Mouse (Mus musculus) midbrain, postnatal 0 days (tissue): ENCODE data around the gene Nbr1. TPM values are rescaled to one million over a fixed set of nuclear protein-coding genes. Genes with fewer than 3 reads are reported as not detected.
A peak's percentile ranks its signal among the peaks of the same experiment; 100 is the strongest.

ENCODE experiments used
- ATAC-seq: fragments of 200-750 bp; cut with Nextera tagmentation; 2 replicates; pipeline ENCODE4 v1.8.0; 2017; ENCODE audit warnings: moderate number of reproducible peaks, mild to moderate bottlenecking, moderate TSS enrichment, moderate library complexity; ENCODE audit not compliant: low FRiP score
- DNase-seq: peaks from one replicate; pipeline ENCODE4 v3.0.0-alpha.2; 2015; ENCODE audit warnings: low spot score
- H3K27ac ChIP-seq: fragments of 300-500 bp; sonication (generic); 2 replicates; pipeline ENCODE4 v1.5.1; 2014; ENCODE audit warnings: low read depth, mild to moderate bottlenecking, low read length, mixed read lengths
- H3K27me3 ChIP-seq: fragments of 300-500 bp; sonication (generic); 2 replicates; pipeline ENCODE4 v1.6.1; 2014; ENCODE audit warnings: low read length, control low read depth, mixed read lengths; ENCODE audit not compliant: insufficient read depth
- H3K36me3 ChIP-seq: fragments of 300-500 bp; sonication (generic); 2 replicates; pipeline ENCODE4 v1.6.1; 2014; ENCODE audit warnings: low read length, control low read depth, mixed read lengths; ENCODE audit not compliant: insufficient read depth
- H3K4me1 ChIP-seq: fragments of 300-500 bp; sonication (generic); 2 replicates; pipeline ENCODE4 v1.6.1; 2014; ENCODE audit warnings: mild to moderate bottlenecking, control low read depth, antibody characterized with exemption, low read length, mixed read lengths; ENCODE audit not compliant: insufficient read depth
- H3K4me2 ChIP-seq: fragments of 300-500 bp; sonication (generic); 2 replicates; pipeline ENCODE4 v1.6.1; 2014; ENCODE audit warnings: low read depth, mild to moderate bottlenecking, low read length, mixed read lengths; ENCODE audit not compliant: poor library complexity, severe bottlenecking
- H3K4me3 ChIP-seq: fragments of 300-500 bp; sonication (generic); 2 replicates; pipeline ENCODE4 v1.5.1; 2014; ENCODE audit warnings: low read depth, mild to moderate bottlenecking, low read length, moderate library complexity
- H3K9ac ChIP-seq: fragments of 300-500 bp; sonication (generic); replicated peaks from 2 replicates; pipeline ENCODE4 v1.6.1; 2014; ENCODE audit warnings: mild to moderate bottlenecking, low read length, moderate library complexity, mixed read lengths; ENCODE audit not compliant: poor library complexity, severe bottlenecking
- H3K9me3 ChIP-seq: fragments of 300-500 bp; sonication (generic); 2 replicates; pipeline ENCODE4 v1.6.1; 2016; ENCODE audit warnings: low read length, control low read depth
- CTCF ChIP-seq: IDR thresholded peaks from 2 replicates; pipeline ENCODE4 v1.5.1; 2016; ENCODE audit warnings: antibody characterized with exemption, mild to moderate bottlenecking
- WGBS: fragments of 180-500 bp; shearing (Covaris S2); extraction: QIAGEN DNeasy Blood & Tissue Kit; methylation state at CpG from one replicate; pipeline ENCODE4 v1.1.7; 2014; 5-methylcytosine and 5-hydroxymethylcytosine counted together
- polyA plus RNA-seq: library from polyadenylated mRNA; unstranded; fragments of >200 nt; fragmentation: Nextera tagmentation; extraction: Ambion mirVana; gene quantifications from 2 replicates; pipeline ENCODE4 v1.2.1, GENCODE M21; 2015
- total RNA-seq: library from RNA; depleted of rRNA; stranded (reverse); fragments of >200 nt; gene quantifications from 2 replicates; pipeline ENCODE4 v1.2.3, GENCODE M21; 2014

The Nbr1 gene
- total and polyA plus RNA-seq, 2 experiments from 2014 or later = 56.3 to 128 TPM

DNA sequence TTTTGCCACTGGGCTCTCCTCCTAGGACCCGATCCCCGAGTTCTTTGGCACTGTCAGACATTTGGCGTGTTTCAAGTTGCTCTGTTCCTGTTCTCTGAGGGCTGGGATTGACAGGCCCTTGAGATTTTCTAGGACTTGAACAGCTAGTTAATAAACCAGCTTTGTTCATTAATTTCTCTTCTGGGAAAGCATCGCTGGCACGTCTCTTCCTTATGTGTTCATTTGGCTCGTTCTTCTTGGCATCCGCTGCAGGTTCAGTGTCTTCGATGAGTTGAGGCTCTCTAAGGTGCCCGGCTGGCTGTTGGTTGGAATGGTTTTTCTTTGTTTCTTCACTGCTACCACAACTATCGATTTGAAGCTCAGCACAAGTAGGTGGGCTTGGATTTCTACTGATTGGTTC, 26.9 kb upstream of the Nbr1 start:
- ATAC-seq (no peak), DNase-seq (peak; percentile 9)
- Histone ChIP-seq H3K9ac (no peak overlapping the region), H3K36me3 (no peaks in the 10 kb centered on the region), H3K27ac (no peak overlapping the region), H3K4me2 (no peak overlapping the region), H3K9me3 (no peaks in the 10 kb centered on the region), H3K4me1 (no peaks in the 10 kb centered on the region), H3K4me3 (no peak overlapping the region), H3K27me3 (no peaks in the 10 kb centered on the region)
- 91% methylated on average over 10 of the region's 10 CpGs for WGBS
- TF ChIP-seq CTCF = no peak

DNA sequence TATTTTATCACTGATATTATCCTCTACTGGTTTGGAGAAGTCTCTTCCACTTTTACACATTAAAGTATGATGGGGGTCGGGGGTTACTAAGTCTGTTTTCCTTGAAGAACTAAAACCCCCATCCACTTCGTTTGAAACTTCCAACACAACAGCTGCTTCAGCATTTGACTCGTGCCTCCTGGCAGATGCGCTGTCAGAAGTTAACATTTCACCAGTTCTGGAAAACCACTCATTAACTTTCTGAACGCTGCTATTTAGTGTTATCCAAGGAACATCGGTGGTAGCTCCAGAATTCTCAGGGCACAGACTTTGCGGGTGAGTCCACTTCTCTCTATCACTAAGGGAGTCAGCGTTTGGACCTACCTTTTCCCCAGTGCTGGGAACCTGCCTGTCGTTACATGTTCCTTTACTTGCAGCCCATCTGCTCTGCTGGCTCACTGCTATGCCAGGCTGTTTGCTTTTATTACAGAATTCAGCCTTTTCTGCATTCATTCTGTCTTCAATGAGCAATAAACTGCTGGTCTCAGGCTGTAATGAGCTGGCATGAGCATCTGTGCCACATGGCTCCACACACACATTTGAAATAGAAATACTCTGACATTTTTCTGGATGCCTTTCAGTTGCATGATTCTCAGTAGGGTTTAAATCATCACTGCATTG, 25.9 kb upstream of the Nbr1 start:
- 88% methylated on average over 9 of the region's 9 CpGs for WGBS
- TF ChIP-seq CTCF = no peak
- H3K4me2 ChIP-seq = no peak overlapping the region
- no peak overlapping the region for H3K4me3 ChIP-seq
- no peaks in the 10 kb centered on the region for H3K4me1 ChIP-seq
- H3K9me3 ChIP-seq = no peaks in the 10 kb centered on the region
- DNase-seq (peak; percentile 64), ATAC-seq (no peak)
- no peaks in the 10 kb centered on the region for H3K36me3 ChIP-seq
- H3K9ac ChIP-seq = no peak overlapping the region
- no peak overlapping the region for H3K27ac ChIP-seq
- no peaks in the 10 kb centered on the region for H3K27me3 ChIP-seq

DNA sequence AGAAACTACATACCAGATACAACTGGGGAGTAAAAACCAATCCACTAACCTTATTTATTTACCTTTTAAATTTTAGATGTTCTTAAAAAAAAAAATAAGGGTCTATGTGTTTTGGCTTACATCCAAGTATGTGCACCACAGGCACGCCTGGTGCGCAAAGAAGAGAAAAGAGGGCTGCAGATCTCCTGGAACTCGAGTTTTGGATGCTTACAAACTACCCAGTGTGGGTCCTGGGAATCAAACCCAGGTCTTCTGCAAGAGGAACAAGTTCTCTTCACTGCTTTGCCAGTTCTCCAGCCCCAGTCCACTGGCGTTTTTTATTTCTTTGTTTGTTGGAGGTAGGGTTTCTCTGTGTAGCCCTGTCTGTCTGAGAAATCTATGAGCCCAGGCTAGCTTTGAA, 25.3 kb upstream of the Nbr1 start:
- ATAC-seq = no peak

DNA sequence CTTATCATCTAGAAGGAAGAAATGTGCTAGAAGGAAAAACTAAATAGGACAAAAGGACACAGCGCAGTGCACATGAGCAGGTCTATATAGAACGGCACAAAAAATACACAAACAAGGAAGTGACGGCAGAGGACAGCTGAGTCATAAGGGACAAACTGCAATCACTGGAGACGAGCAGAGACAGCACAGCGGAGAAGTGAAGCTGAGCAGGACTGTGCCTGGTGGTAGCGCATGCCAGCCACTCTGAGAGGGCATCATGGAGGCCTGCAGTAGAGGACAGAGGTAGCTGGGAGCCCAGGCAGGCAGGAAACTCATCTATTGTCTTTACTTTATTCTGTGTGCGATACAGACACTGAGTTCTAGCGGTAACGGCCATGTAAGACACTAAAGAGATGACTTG, 8.4 kb upstream of the Nbr1 start:
- no peak for ATAC-seq
- WGBS = 84% methylated on average over 9 of the region's 9 CpGs
- no peaks in the 10 kb centered on the region for H3K27me3 ChIP-seq
- DNase-seq = no peak
- no peaks in the 10 kb centered on the region for H3K9me3 ChIP-seq
- no peak overlapping the region for H3K4me3 ChIP-seq
- H3K36me3 ChIP-seq = no peaks in the 10 kb centered on the region
- H3K4me1 ChIP-seq = no peaks in the 10 kb centered on the region
- H3K9ac ChIP-seq = no peak overlapping the region
- no peak for TF ChIP-seq CTCF
- no peak overlapping the region for H3K27ac ChIP-seq
- no peak overlapping the region for H3K4me2 ChIP-seq

More for the DNA sequence above, 25.3 kb upstream of the Nbr1 start:
- no peak for DNase-seq
- no peaks in the 10 kb centered on the region for H3K27me3 ChIP-seq
- H3K4me3 ChIP-seq = no peak overlapping the region
- no peaks in the 10 kb centered on the region for H3K36me3 ChIP-seq
- WGBS = 89% methylated on average over 4 of the region's 4 CpGs
- no peak overlapping the region for H3K9ac ChIP-seq
- no peaks in the 10 kb centered on the region for H3K9me3 ChIP-seq
- no peak overlapping the region for H3K4me2 ChIP-seq
- no peak overlapping the region for H3K27ac ChIP-seq
- no peaks in the 10 kb centered on the region for H3K4me1 ChIP-seq
- TF ChIP-seq CTCF = no peak

DNA sequence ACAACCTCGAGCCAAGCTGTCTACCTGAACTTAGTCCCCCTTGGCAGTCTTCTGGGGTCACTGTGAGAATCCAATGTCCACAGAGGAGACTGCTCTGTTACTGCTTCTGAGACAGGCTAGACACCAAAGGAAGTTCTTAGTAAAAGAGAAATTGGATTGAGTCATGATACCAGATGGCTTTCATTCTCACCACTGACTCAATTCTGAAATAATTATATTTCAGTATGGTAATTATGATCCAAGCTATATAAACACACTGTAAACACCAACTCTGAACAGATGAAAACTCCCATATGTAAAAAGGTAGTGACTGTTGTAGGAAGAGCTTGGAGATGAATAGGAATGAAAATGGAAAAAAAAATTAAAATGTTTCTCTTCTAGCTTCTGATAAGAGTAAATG, 7.8 kb upstream of the Nbr1 start:
- Histone ChIP-seq H3K4me2 (no peak overlapping the region), H3K4me1 (no peaks in the 10 kb centered on the region), H3K36me3 (no peaks in the 10 kb centered on the region), H3K27me3 (no peaks in the 10 kb centered on the region), H3K9me3 (no peaks in the 10 kb centered on the region), H3K9ac (no peak overlapping the region), H3K27ac (no peak overlapping the region), H3K4me3 (no peak overlapping the region)
- ATAC-seq = no peak
- WGBS = 82% methylated on average over 1 of the region's 1 CpGs
- DNase-seq = no peak
- no peak for TF ChIP-seq CTCF

DNA sequence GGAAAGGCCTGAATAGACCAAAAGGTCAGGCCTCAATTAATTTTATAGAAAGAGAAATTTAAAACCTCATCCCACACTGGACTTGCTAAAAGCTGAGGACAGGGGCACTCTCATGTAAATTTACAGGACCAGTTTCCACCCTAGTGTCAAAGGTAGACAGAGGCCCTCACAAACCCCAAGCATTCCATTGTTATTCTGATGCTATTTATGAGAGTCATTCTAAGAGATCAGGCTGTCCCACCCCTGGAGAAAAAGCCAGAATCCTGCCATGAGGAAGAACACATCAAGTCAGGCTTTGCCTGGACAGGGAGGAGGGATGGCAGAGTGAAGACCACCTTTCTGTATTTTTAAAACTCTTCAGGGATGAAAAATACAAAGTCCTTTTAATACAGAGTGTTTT, 3.4 kb upstream of the Nbr1 start:
- no peak overlapping the region for H3K27ac ChIP-seq
- H3K4me3 ChIP-seq = no peak overlapping the region
- H3K9ac ChIP-seq = no peak overlapping the region
- peaks cover 1% of the 10 kb centered on the region; the same call in 1 of the 2 replicates for H3K4me1 ChIP-seq
- H3K36me3 ChIP-seq = no peaks in the 10 kb centered on the region
- TF ChIP-seq CTCF = no peak
- no peaks in the 10 kb centered on the region for H3K9me3 ChIP-seq
- DNase-seq = no peak
- H3K27me3 ChIP-seq = no peaks in the 10 kb centered on the region
- ATAC-seq = no peak
- H3K4me2 ChIP-seq = no peak overlapping the region
